Mouse (Mus musculus): ENCODE data around the gene Actg2.

GRCm38 (mm10) chr6:83502656-83503055 is 33.4 kb downstream of the Actg2 start:
- TF ChIP-seq CTCF (IDR thresholded peaks at IDR 0.05; ENCODE audit: low read depth) (no peak), EP300 (IDR thresholded peaks at IDR 0.05; ENCODE audit: low read depth) (no peak)
